Mouse (Mus musculus) T-helper 17 cell (primary cell): ENCODE results near the gene Lbh.

Experiments
- in situ Hi-C, 2 experiments: fragments of 300-600 bp; cut with MboI, MseI; formaldehyde crosslinking; loops; 1 replicate in 1 of 2; 2 replicates in 1 of 2; pipeline ENCODE4 v1.15.1; 2025; ENCODE audit warnings: high pct_unique_total_duplicates in 2 of 2

Gene Lbh

GRCm38 (mm10) chr17:72909061-72909852 lies 8.8 kb upstream of the Lbh start:
- in situ Hi-C loops = no loop called here

- in situ Hi-C loops = loop anchor here in 1 of 2 experiments (10.0 kb wide), 1 partner anchor 194 kb away; the partner anchor contains the start of gene Lclat1
Measured at GRCm38 (mm10) chr17:72911283-72911682, 6.8 kb upstream of the Lbh start.

- in situ Hi-C loops = loop anchor here in 1 of 2 experiments (10.0 kb wide), 1 partner anchor 193 kb away; the partner anchor contains the start of gene Lclat1
Measured at GRCm38 (mm10) chr17:72911751-72912150, 6.4 kb upstream of the Lbh start.

- in situ Hi-C loops = loop anchor here in 1 of 2 experiments (10.0 kb wide), 1 partner anchor 191 kb away; the partner anchor contains the start of gene Lclat1
Measured at GRCm38 (mm10) chr17:72914082-72914481, 4.0 kb upstream of the Lbh start.

GRCm38 (mm10) chr17:72917241-72918030 lies 669 bp upstream of the Lbh start:
- in situ Hi-C loops = loop anchor here (5.0 to 10.0 kb wide), 3 partner anchors 90 to 190 kb away; partner anchors contain the start of gene Lclat1 (in 2 of the 2)

- in situ Hi-C loops = loop anchor here (5.0 to 10.0 kb wide), 3 partner anchors 88 to 188 kb away; partner anchors contain the start of gene Lclat1 (in 2 of the 2)
Measured at GRCm38 (mm10) chr17:72918571-72919541, 751 bp downstream of the Lbh start.

GRCm38 (mm10) chr17:72919641-72920040 lies 1.5 kb downstream of the Lbh start:
- in situ Hi-C loops = loop anchor here (5.0 to 10.0 kb wide), 3 partner anchors 88 to 188 kb away; partner anchors contain the start of gene Lclat1 (in 2 of the 2)

GRCm38 (mm10) chr17:72920430-72920829 lies 2.3 kb downstream of the Lbh start:
- in situ Hi-C loops = no loop called here

GRCm38 (mm10) chr17:72920971-72921370 lies 2.9 kb downstream of the Lbh start:
- in situ Hi-C loops = no loop called here

- in situ Hi-C loops = no loop called here
Measured at GRCm38 (mm10) chr17:72922206-72922605, 4.1 kb downstream of the Lbh start.

- in situ Hi-C loops = no loop called here
Measured at GRCm38 (mm10) chr17:72923283-72923682, 5.2 kb downstream of the Lbh start.

GRCm38 (mm10) chr17:72924295-72924694 lies 6.2 kb downstream of the Lbh start:
- in situ Hi-C loops = no loop called here

GRCm38 (mm10) chr17:72925111-72925510 lies 7.0 kb downstream of the Lbh start:
- in situ Hi-C loops = loop anchor here in 1 of 2 experiments (25.0 kb wide), 1 partner anchor 1713 kb away; no protein-coding TSS in a partner anchor

- in situ Hi-C loops = loop anchor here in 1 of 2 experiments (25.0 kb wide), 1 partner anchor 1714 kb away; no protein-coding TSS in a partner anchor
Measured at GRCm38 (mm10) chr17:72925804-72926617, 7.9 kb downstream of the Lbh start.

- in situ Hi-C loops = loop anchor here in 1 of 2 experiments (25.0 kb wide), 1 partner anchor 1715 kb away; no protein-coding TSS in a partner anchor
Measured at GRCm38 (mm10) chr17:72926994-72927393, 8.9 kb downstream of the Lbh start.

- in situ Hi-C loops = loop anchor here (10.0 to 25.0 kb wide), 2 partner anchors 328 to 1721 kb away; partner anchors contain the start of gene Alk (in 1 of the 2)
Measured at GRCm38 (mm10) chr17:72933116-72933515, 15.0 kb downstream of the Lbh start.

- in situ Hi-C loops = loop anchor here (10.0 to 25.0 kb wide), 2 partner anchors 329 to 1722 kb away; partner anchors contain the start of gene Alk (in 1 of the 2)
Measured at GRCm38 (mm10) chr17:72934146-72934545, 16.0 kb downstream of the Lbh start.

- in situ Hi-C loops = loop anchor here (5.0 to 25.0 kb wide), 3 partner anchors 38 to 1722 kb away; partner anchors contain the start of gene Alk (in 1 of the 2)
Measured at GRCm38 (mm10) chr17:72934653-72935052, 16.5 kb downstream of the Lbh start.

- in situ Hi-C loops = loop anchor here (5.0 to 25.0 kb wide), 3 partner anchors 36 to 1724 kb away; partner anchors contain the start of gene Alk (in 1 of the 2)
Measured at GRCm38 (mm10) chr17:72935921-72936320, 17.8 kb downstream of the Lbh start.
